Comparison of ENCODE assay signal across 12 mouse cellular contexts in genomic region chr8:121680896-121681295, GRCm38 (mm10).
"Had no signal": no experiment of that assay in that cellular context is flagged by ENCODE, and none has a peak within 500 bp of the region (broad histone marks: within the 10 kb centered on the region; RNA-seq: fewer than 3 reads in every experiment).

No protein-coding gene starts in this region.

- DNase-seq: kidney, postnatal 14 days; lung, embryonic 14.5 days; lung, postnatal 10 days; lung, postnatal 4 days; midbrain, embryonic 14.5 days; thymus, adult 18-20 months; thymus, postnatal 14 days had no signal

- H3K4me3 ChIP-seq: limb, embryonic 13.5 days; liver, embryonic 15.5 days; midbrain, embryonic 10.5 days; neural tube, embryonic 12.5 days had no signal

- H3K27ac ChIP-seq: limb, embryonic 13.5 days; liver, embryonic 15.5 days; midbrain, embryonic 10.5 days; neural tube, embryonic 12.5 days had no signal

- H3K36me3 ChIP-seq: limb, embryonic 13.5 days; liver, embryonic 15.5 days; midbrain, embryonic 10.5 days; neural tube, embryonic 12.5 days had no signal

- H3K27me3 ChIP-seq: limb, embryonic 13.5 days; liver, embryonic 15.5 days; neural tube, embryonic 12.5 days had no signal

- H3K9me3 ChIP-seq: limb, embryonic 13.5 days; liver, embryonic 15.5 days; midbrain, embryonic 10.5 days; neural tube, embryonic 12.5 days had no signal

- H3K9ac ChIP-seq: limb, embryonic 13.5 days; liver, embryonic 15.5 days; lung, embryonic 14.5 days; neural tube, embryonic 12.5 days had no signal

- H3K4me1 ChIP-seq: liver, embryonic 15.5 days; midbrain, embryonic 10.5 days; neural tube, embryonic 12.5 days had no signal

- H3K4me2 ChIP-seq: limb, embryonic 13.5 days; liver, embryonic 11.5 days; liver, embryonic 15.5 days; lung, embryonic 14.5 days; neural tube, embryonic 12.5 days had no signal
